Mouse (Mus musculus) forebrain, embryonic 11.5 days (tissue): ENCODE measurements around the gene D11Wsu47e. TPM values are rescaled to one million over a fixed set of nuclear protein-coding genes. Genes with fewer than 3 reads are reported as not detected.

ENCODE experiments used
- ATAC-seq: fragments of 200-750 bp; cut with Nextera tagmentation; replicated peaks from 2 replicates; pipeline ENCODE4 v1.8.0; 2017; ENCODE audit warnings: moderate TSS enrichment; ENCODE audit not compliant: low FRiP score
- DNase-seq: peaks from one replicate; pipeline ENCODE4 v3.0.0-alpha.2; 2017; ENCODE audit warnings: low spot score
- H3K27ac ChIP-seq: fragments of 300-500 bp; sonication (generic); 2 replicates; pipeline ENCODE4 v1.5.1; 2014; ENCODE audit warnings: low read depth, low read length
- H3K27me3 ChIP-seq: fragments of 300-500 bp; sonication (generic); 2 replicates; pipeline ENCODE4 v1.6.1; 2014; ENCODE audit warnings: mild to moderate bottlenecking, low read length, mixed read lengths; ENCODE audit not compliant: control insufficient read depth, insufficient read depth
- H3K36me3 ChIP-seq: fragments of 300-500 bp; sonication (generic); 2 replicates; pipeline ENCODE4 v1.6.1; 2014; ENCODE audit warnings: mild to moderate bottlenecking, low read length, moderate library complexity, mixed read lengths; ENCODE audit not compliant: control insufficient read depth, insufficient read depth
- H3K4me1 ChIP-seq: fragments of 300-500 bp; sonication (generic); replicated peaks from 2 replicates; pipeline ENCODE4 v1.6.1; 2014; ENCODE audit warnings: low read length, mixed read lengths; ENCODE audit not compliant: control insufficient read depth, insufficient read depth
- H3K4me2 ChIP-seq: fragments of 300-500 bp; sonication (generic); 2 replicates; pipeline ENCODE4 v1.6.1; 2014; ENCODE audit warnings: low read depth, mild to moderate bottlenecking, low read length, moderate library complexity, mixed read lengths; ENCODE audit not compliant: severe bottlenecking
- H3K4me3 ChIP-seq: fragments of 300-500 bp; sonication (generic); 2 replicates; pipeline ENCODE4 v1.5.1; 2014; ENCODE audit warnings: low read depth, low read length
- H3K9ac ChIP-seq: fragments of 300-500 bp; sonication (generic); 2 replicates; pipeline ENCODE4 v1.6.1; 2014; ENCODE audit warnings: low read length
- H3K9me3 ChIP-seq: fragments of 300-500 bp; sonication (generic); 2 replicates; pipeline ENCODE4 v1.6.1; 2016; ENCODE audit warnings: low read length, mixed read lengths; ENCODE audit not compliant: control insufficient read depth
- WGBS: fragments of 180-500 bp; shearing (Covaris S2); extraction: QIAGEN DNeasy Blood & Tissue Kit; methylation state at CpG from one replicate; pipeline ENCODE4 v1.1.7; 2014; 5-methylcytosine and 5-hydroxymethylcytosine counted together
- polyA plus RNA-seq: library from polyadenylated mRNA; unstranded; fragments of >200 nt; fragmentation: Nextera tagmentation; extraction: Ambion mirVana; gene quantifications from 2 replicates; pipeline ENCODE4 v1.2.1, GENCODE M21; 2014

Gene D11Wsu47e
- polyA plus RNA-seq, 1 experiment from 2014 or later: 26.5 TPM

- 73% methylated on average over 22 of the region's 22 CpGs for WGBS
- peaks cover 10% of the 10 kb centered on the region; the same call in 1 of the 2 replicates for H3K4me1 ChIP-seq
- H3K27ac ChIP-seq: peak overlapping the region; percentile 62; the same call in 1 of the 2 replicates
- ATAC-seq (no peak), DNase-seq (peak; percentile 48)
- H3K4me2 ChIP-seq: no peak overlapping the region
- no peak overlapping the region for H3K4me3 ChIP-seq
- no peaks in the 10 kb centered on the region for H3K9me3 ChIP-seq
- H3K9ac ChIP-seq: no peak overlapping the region
- peaks cover 15% of the 10 kb centered on the region for H3K36me3 ChIP-seq
- no peaks in the 10 kb centered on the region; the same call in 1 of the 2 replicates for H3K27me3 ChIP-seq
Observed at GRCm38 (mm10) chr11:113651206-113651906, 32.9 kb upstream of the D11Wsu47e start.

GRCm38 (mm10) chr11:113651907-113652273 is 32.3 kb upstream of the D11Wsu47e start:
- Histone ChIP-seq H3K27ac (no peak overlapping the region; the same call in 1 of the 2 replicates), H3K4me1 (peaks cover 10% of the 10 kb centered on the region; the same call in 1 of the 2 replicates), H3K4me2 (no peak overlapping the region), H3K4me3 (no peak overlapping the region), H3K27me3 (no peaks in the 10 kb centered on the region; the same call in 1 of the 2 replicates), H3K9ac (no peak overlapping the region), H3K36me3 (peaks cover 21% of the 10 kb centered on the region), H3K9me3 (no peaks in the 10 kb centered on the region)
- peak; percentile 76 for DNase-seq
- 0 out of 2 replicates have a peak, but pooled peaks have one; percentile 18 for ATAC-seq
- WGBS: 45% methylated on average over 8 of the region's 8 CpGs

- H3K27me3 ChIP-seq: no peaks in the 10 kb centered on the region; the same call in 1 of the 2 replicates
- DNase-seq (peak; percentile 41), ATAC-seq (no peak)
- 95% methylated on average over 6 of the region's 6 CpGs for WGBS
- peaks cover 10% of the 10 kb centered on the region; the same call in 1 of the 2 replicates for H3K4me1 ChIP-seq
- H3K9me3 ChIP-seq: no peaks in the 10 kb centered on the region
- no peak overlapping the region for H3K4me3 ChIP-seq
- H3K36me3 ChIP-seq: peaks cover 22% of the 10 kb centered on the region
- no peak overlapping the region for H3K27ac ChIP-seq
- H3K4me2 ChIP-seq: no peak overlapping the region
- H3K9ac ChIP-seq: no peak overlapping the region
Observed at GRCm38 (mm10) chr11:113652516-113652915, 31.7 kb upstream of the D11Wsu47e start.

DNA sequence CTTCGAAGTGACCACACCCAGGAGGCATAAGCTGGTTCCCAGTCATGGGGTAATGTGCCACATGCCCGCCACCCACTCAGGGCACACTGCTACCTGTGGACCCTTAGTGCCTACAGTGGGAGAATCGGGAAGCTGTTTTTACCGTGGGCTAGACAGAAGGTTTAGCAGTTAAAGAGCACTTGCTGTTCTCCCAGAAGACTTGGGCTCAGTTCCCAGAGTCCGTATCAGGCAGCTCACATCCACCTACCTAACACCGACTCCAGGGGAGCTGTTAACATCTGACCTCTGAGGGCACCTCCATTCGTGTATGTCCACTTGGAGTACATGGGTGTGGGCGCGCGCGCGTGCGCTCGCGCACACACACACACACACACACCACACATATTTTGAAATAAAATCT is 30.1 kb upstream of the D11Wsu47e start:
- Histone ChIP-seq H3K27me3 (no peaks in the 10 kb centered on the region), H3K4me2 (no peak overlapping the region), H3K36me3 (peaks cover 24% of the 10 kb centered on the region), H3K27ac (no peak overlapping the region), H3K4me3 (no peak overlapping the region), H3K9me3 (no peaks in the 10 kb centered on the region), H3K9ac (no peak overlapping the region), H3K4me1 (peaks cover 4% of the 10 kb centered on the region; the same call in 1 of the 2 replicates)
- ATAC-seq: no peak
- DNase-seq: peak; percentile 45
- 92% methylated on average over 15 of the region's 15 CpGs for WGBS

GRCm38 (mm10) chr11:113654561-113655270 is 29.5 kb upstream of the D11Wsu47e start:
- no peak overlapping the region for H3K9ac ChIP-seq
- H3K4me2 ChIP-seq: no peak overlapping the region
- DNase-seq (peak; percentile 43), ATAC-seq (no peak)
- H3K27ac ChIP-seq: no peak overlapping the region
- H3K4me1 ChIP-seq: peaks cover 4% of the 10 kb centered on the region; the same call in 1 of the 2 replicates
- 83% methylated on average over 18 of the region's 18 CpGs for WGBS
- H3K4me3 ChIP-seq: no peak overlapping the region
- H3K9me3 ChIP-seq: no peaks in the 10 kb centered on the region
- H3K36me3 ChIP-seq: peaks cover 24% of the 10 kb centered on the region
- no peaks in the 10 kb centered on the region for H3K27me3 ChIP-seq

GRCm38 (mm10) chr11:113656511-113656932 is 27.7 kb upstream of the D11Wsu47e start:
- no peaks in the 10 kb centered on the region for H3K27me3 ChIP-seq
- no peaks in the 10 kb centered on the region for H3K9me3 ChIP-seq
- WGBS: 92% methylated on average over 8 of the region's 8 CpGs
- no peak overlapping the region for H3K4me3 ChIP-seq
- no peak overlapping the region for H3K9ac ChIP-seq
- no peak overlapping the region for H3K27ac ChIP-seq
- peaks cover 30% of the 10 kb centered on the region for H3K36me3 ChIP-seq
- H3K4me1 ChIP-seq: no peaks in the 10 kb centered on the region
- no peak overlapping the region for H3K4me2 ChIP-seq
- ATAC-seq (no peak), DNase-seq (peak; percentile 52)

DNA sequence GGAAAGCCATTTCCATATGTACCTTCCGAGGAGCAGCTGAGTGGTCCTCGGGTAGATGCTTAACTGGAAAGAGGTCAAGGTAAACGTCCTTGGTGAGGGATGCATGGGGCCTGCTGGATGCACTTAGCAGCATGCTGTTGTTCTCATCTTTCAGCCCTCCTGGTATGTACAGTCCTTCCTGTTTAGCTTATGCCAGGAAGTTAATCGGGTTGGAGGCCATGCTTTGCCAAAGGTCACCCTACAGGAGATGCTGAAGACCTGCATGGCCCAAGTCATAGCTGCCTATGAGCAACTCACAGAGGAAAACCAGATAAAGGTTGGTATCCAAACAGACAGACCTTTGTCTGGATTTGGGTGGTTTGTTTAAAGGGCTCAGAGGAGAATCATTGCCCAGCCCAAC is 27.0 kb upstream of the D11Wsu47e start:
- H3K4me3 ChIP-seq: no peak overlapping the region
- 72% methylated on average over 4 of the region's 4 CpGs for WGBS
- H3K36me3 ChIP-seq: peaks cover 27% of the 10 kb centered on the region
- no peak overlapping the region for H3K27ac ChIP-seq
- H3K4me1 ChIP-seq: no peaks in the 10 kb centered on the region
- H3K4me2 ChIP-seq: no peak overlapping the region
- no peaks in the 10 kb centered on the region for H3K9me3 ChIP-seq
- H3K27me3 ChIP-seq: no peaks in the 10 kb centered on the region
- ATAC-seq: no peak
- H3K9ac ChIP-seq: no peak overlapping the region
- peak; percentile 47 for DNase-seq

DNA sequence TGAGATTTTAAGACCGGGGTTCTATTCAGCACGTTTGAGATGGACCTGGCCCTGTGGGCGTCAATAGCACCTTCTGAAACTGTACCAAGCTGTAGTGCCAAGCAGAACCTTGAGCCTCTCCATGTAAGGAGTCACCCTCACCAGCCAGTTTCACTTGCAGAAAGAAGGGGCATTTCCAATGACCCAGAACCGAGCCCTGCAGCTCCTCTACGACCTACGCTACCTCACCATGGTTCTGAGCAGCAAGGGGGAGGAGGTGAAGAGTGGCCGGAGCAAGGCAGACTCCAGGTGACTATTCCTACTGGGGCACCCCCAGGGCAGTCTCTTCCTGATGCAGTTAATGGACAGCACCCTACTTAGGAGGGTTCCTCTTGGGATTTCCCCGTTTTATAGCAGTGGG is 25.9 kb upstream of the D11Wsu47e start:
- 87% methylated on average over 8 of the region's 8 CpGs for WGBS
- Histone ChIP-seq H3K9me3 (no peaks in the 10 kb centered on the region), H3K27ac (no peak overlapping the region), H3K4me1 (no peaks in the 10 kb centered on the region), H3K9ac (no peak overlapping the region), H3K36me3 (peaks cover 27% of the 10 kb centered on the region), H3K4me2 (no peak overlapping the region), H3K27me3 (no peaks in the 10 kb centered on the region), H3K4me3 (no peak overlapping the region)
- ATAC-seq (no peak), DNase-seq (no peak)
